Mouse (Mus musculus) ES-E14 (cell line): ENCODE measurements around the gene Ccr9. TPM values are rescaled to one million over a fixed set of nuclear protein-coding genes. Genes with fewer than 3 reads are reported as not detected.
"Not testable (repeated sequence)": the region's sequence is repeated elsewhere in the genome, so short reads cannot be mapped to it uniquely, and the experiment has no call there.

ENCODE experiments used
- DNase-seq: peaks from one replicate; pipeline ENCODE4 v3.0.0-alpha.2; 2013; ENCODE audit warnings: low read depth, low spot score
- H3K27ac ChIP-seq: 2 replicates; pipeline ENCODE4 v1.5.1; 2012; ENCODE audit warnings: low read depth, mild to moderate bottlenecking, low read length, moderate library complexity, mixed read lengths; ENCODE audit not compliant: poor library complexity, insufficient read depth, severe bottlenecking
- H3K36me3 ChIP-seq: 2 replicates; pipeline ENCODE4 v1.6.1; 2012; ENCODE audit warnings: mild to moderate bottlenecking, low read length, moderate library complexity, mixed read lengths; ENCODE audit not compliant: control insufficient read depth, poor library complexity, insufficient read depth, severe bottlenecking
- H3K4me1 ChIP-seq, 2 experiments: fragments of 150-350 bp in 1 of 2; sonication (generic) in 1 of 2; 2 replicates each; pipeline ENCODE4 v1.6.1; 2012; ENCODE audit warnings: low read length in 2 of 2, mild to moderate bottlenecking in 1 of 2, mixed read lengths in 1 of 2; ENCODE audit not compliant: control insufficient read depth in 2 of 2, insufficient read depth in 2 of 2, poor library complexity in 1 of 2
- H3K4me3 ChIP-seq, 2 experiments: fragments of 150-350 bp in 1 of 2; sonication (generic) in 1 of 2; 2 replicates each; pipeline ENCODE4 v1.5.1; 2012; ENCODE audit warnings: low read length in 2 of 2, low read depth in 1 of 2, mild to moderate bottlenecking in 1 of 2, mixed read lengths in 1 of 2; ENCODE audit not compliant: insufficient read depth in 1 of 2, poor library complexity in 1 of 2, severe bottlenecking in 1 of 2
- H3K9ac ChIP-seq: 2 replicates; pipeline ENCODE4 v1.6.1; 2012; ENCODE audit warnings: low read depth, mild to moderate bottlenecking, low read length, mixed read lengths; ENCODE audit not compliant: poor library complexity, insufficient read depth, severe bottlenecking
- H3K9me3 ChIP-seq: fragments of 150-350 bp; sonication (generic); 2 replicates; pipeline ENCODE4 v1.6.1; 2012; ENCODE audit warnings: low read depth, mild to moderate bottlenecking, low read length; ENCODE audit not compliant: control insufficient read depth, insufficient read depth
- CHD2 ChIP-seq: IDR thresholded peaks from 2 replicates; pipeline ENCODE4 v1.6.1; 2014; ENCODE audit warnings: mild to moderate bottlenecking, low read depth, low read length, inconsistent platforms
- HCFC1 ChIP-seq: IDR thresholded peaks from 2 replicates; pipeline ENCODE4 v1.6.1; 2012; ENCODE audit warnings: low read length, inconsistent platforms, borderline replicate concordance; ENCODE audit not compliant: insufficient read depth
- MAFK ChIP-seq: IDR thresholded peaks from 2 replicates; pipeline ENCODE4 v1.6.1; 2014; ENCODE audit warnings: mild to moderate bottlenecking, low read depth, low read length, inconsistent platforms; ENCODE audit not compliant: insufficient read depth
- ZC3H11A ChIP-seq: IDR thresholded peaks from 2 replicates; pipeline ENCODE4 v1.6.1; 2012; ENCODE audit warnings: low read depth, mild to moderate bottlenecking, inconsistent platforms, low read length, borderline replicate concordance
- ZNF384 ChIP-seq: IDR thresholded peaks from 2 replicates; pipeline ENCODE4 v1.6.1; 2012; ENCODE audit warnings: low read depth, low read length, inconsistent platforms
- in situ Hi-C, 2 experiments: fragments of 600-800 bp; cut with MboI; formaldehyde crosslinking; loops; one replicate each; pipeline ENCODE4 v1.15.1; 2025; ENCODE audit warnings: low sequenced_read_pairs in 2 of 2, inconsistent platforms in 1 of 2; ENCODE audit not compliant: unreplicated experiment in 2 of 2
- total RNA-seq: library from RNA; depleted of rRNA; stranded (reverse); fragments of 300-350 nt; gene quantifications from 2 replicates; pipeline ENCODE4 v1.2.3, GENCODE M21; 2012

Gene Ccr9
- total RNA-seq, 1 experiment = not detected

DNA sequence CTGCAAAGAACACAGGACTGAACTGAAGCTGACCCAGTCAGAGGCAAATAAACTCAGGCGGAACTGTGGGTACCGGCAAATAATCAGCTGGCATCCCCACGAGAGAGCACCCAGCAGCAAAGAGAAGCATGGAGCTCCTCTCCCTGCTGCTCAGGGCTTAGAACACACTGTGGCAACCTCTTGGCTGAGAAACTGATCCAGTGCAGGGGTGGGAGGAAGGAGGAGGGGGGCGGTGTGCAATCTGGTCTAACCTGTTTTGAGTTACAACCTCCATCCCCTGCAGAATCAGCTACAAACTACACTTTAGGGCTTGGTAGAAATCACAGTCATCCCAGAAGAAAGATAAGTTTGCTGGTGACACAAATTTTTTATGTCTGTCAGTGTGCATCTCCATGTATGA lies 26.9 kb upstream of the Ccr9 start:
- Histone ChIP-seq H3K9me3 (no peaks in the 10 kb centered on the region), H3K4me3 (peak overlapping the region in 1 of 2 experiments; percentile 27; a peak in 1 of 4 replicates), H3K9ac (no peak overlapping the region), H3K4me1 (no peaks in the 10 kb centered on the region; a peak in 1 of 4 replicates), H3K27ac (no peak overlapping the region), H3K36me3 (no peaks in the 10 kb centered on the region)
- no peak for TF ChIP-seq MAFK
- no peak for TF ChIP-seq HCFC1
- TF ChIP-seq CHD2 = no peak
- TF ChIP-seq ZC3H11A = no peak
- no peak for TF ChIP-seq ZNF384
- no peak for DNase-seq
- in situ Hi-C loops = no loop called here

DNA sequence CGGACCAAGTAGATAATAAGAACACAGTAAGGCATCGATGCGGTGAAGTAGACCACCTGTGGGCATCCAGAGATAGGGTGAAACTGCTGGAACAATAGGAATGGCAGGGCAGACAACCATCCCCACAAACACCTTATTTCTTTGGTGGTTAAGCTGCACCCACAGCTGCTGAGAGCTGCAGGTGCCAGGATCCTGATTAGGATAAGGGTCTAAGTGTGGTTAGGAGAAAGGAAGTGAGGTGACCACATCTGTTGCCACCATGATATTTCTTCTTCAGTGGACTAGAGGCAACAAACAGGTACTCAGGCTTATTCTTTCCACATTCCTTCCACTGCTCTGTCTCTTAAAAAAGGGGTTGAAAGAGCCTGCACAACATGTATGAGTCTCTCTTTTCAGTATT lies 20.8 kb upstream of the Ccr9 start:
- Histone ChIP-seq H3K4me3 (no peak overlapping the region), H3K9me3 (no peaks in the 10 kb centered on the region), H3K27ac (no peak overlapping the region), H3K9ac (no peak overlapping the region), H3K36me3 (no peaks in the 10 kb centered on the region), H3K4me1 (no peaks in the 10 kb centered on the region)
- TF ChIP-seq CHD2 (no peak), MAFK (no peak), ZNF384 (no peak), ZC3H11A (no peak), HCFC1 (no peak)
- no peak for DNase-seq
- in situ Hi-C loops = no loop called here

DNA sequence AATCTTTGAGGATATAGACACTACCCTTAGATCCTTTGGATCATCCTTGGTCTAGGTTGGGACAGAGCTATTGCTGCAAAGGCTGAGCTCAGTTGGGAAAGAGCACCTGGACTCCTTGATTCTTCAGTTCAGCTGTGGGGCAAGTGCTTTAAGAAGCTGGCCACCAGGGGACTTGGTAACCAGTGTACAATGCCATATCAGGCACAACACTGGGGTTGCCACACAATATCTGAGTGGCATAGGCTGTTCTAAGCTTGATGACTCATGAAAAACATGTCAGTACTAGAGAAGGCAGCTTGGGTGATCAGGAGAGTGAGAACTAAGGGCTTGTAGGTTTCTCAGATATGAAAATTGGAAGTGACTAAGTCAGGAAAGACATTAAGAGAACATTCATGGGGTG lies 19.3 kb upstream of the Ccr9 start:
- Histone ChIP-seq H3K4me3 (no peak overlapping the region), H3K9me3 (no peaks in the 10 kb centered on the region), H3K36me3 (no peaks in the 10 kb centered on the region), H3K9ac (no peak overlapping the region), H3K4me1 (peaks cover 0 to 7% of the 10 kb centered on the region in 2 experiments; a peak in 1 of 4 replicates), H3K27ac (no peak overlapping the region)
- in situ Hi-C loops = no loop called here
- no peak for DNase-seq
- TF ChIP-seq HCFC1 (no peak), MAFK (no peak), ZC3H11A (no peak), CHD2 (no peak), ZNF384 (no peak)

DNA sequence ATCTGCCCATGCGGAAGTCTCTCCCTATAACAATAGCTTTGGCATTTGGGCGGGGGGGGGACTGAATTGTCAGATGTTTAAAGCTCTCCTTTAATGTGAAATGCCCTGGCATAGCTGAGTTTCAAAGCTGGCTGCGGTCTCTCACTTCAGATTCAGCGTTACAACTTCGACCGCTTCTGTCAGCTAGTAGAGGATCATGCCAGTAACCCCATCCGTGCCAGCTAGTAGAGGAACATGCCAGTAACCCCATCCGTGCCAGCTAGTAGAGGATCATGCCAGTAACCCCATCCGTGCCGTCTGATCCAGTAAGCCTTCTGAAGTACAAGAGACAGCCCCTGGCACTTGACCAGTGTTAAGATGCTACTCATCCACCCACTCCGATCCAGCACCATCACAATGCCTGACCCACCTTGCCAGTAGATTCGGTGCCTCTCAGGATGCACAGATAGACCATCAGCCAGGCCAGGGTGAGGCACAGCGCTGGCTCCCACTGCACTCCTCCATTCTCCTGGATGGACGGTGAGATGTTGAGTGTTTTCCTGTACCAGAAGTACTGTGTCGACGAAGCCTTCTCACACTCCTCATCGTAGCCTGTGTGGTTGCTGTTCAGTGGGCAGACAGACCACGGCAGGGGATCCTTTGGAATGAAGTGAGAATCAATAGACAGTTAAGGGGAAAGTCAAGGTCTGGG lies 18.1 kb upstream of the Ccr9 start:
- in situ Hi-C loops, H3K9ac ChIP-seq, H3K4me1 ChIP-seq, H3K36me3 ChIP-seq, H3K4me3 ChIP-seq, DNase-seq, H3K9me3 ChIP-seq, H3K27ac ChIP-seq: not testable (repeated sequence)

DNA sequence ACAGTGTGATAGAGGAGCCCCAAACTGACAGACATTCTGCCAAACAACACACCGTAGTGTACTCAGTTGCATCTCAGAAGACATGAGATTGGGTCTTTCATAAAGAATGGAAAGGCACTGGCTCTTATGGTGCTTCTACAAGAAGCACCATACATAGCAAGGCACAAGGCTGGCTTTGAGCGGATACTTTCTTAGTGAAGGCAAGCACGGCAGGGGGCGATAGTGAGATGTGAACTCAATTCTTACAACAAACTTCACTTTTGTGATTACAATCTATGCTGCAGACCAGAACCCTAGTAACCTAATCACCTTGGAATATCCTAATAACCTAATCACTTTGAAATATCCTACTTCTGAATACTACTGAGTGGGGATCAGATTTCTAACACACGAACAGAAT lies 12.6 kb upstream of the Ccr9 start:
- H3K36me3 ChIP-seq = no peaks in the 10 kb centered on the region
- TF ChIP-seq CHD2 = no peak
- no peak for TF ChIP-seq MAFK
- TF ChIP-seq ZNF384 = no peak
- no peaks in the 10 kb centered on the region for H3K9me3 ChIP-seq
- in situ Hi-C loops = no loop called here
- DNase-seq = no peak
- no peak overlapping the region for H3K9ac ChIP-seq
- H3K27ac ChIP-seq = no peak overlapping the region
- no peak overlapping the region for H3K4me3 ChIP-seq
- H3K4me1 ChIP-seq = peaks cover 0 to 7% of the 10 kb centered on the region in 2 experiments; a peak in 1 of 4 replicates
